Mouse (Mus musculus): Measurements from ENCODE around the gene Dnah8.

DNA sequence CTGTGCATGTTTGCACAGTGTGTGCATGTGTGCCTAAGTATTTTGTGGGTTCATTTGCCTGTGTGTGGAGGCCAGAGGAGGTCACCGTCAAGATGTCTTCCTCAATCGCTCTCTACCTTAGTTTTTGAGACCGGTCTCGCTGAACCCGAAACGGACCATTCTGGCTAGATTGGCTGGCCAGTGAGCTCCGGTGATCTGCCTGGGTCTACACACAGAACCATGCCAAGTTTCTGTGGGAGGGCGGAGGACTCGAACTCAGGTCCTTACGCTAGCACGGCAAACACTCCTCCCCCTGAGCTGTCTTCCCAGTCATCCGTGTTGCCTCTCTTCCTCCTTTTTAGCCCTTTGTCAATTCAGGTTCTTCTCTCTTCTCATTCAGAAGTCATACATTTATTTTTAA is 225.7 kb downstream of the Dnah8 start:
- no peak for TF ChIP-seq CTCF (IDR thresholded peaks at IDR 0.05 in 2 of 3, conservative IDR thresholded peaks at IDR 0.05 in 1 of 3; ENCODE audit: control insufficient read depth in 1 of 3, insufficient read depth in 1 of 3, low read depth in 2 of 3, low read length in 3 of 3, poor library complexity in 1 of 3, severe bottlenecking in 1 of 3)
- no peak for TF ChIP-seq CHD1 (IDR thresholded peaks at IDR 0.05; ENCODE audit: low read depth, low read length)
- no peak for TF ChIP-seq JUND (IDR thresholded peaks at IDR 0.05; ENCODE audit: low read depth, low read length)
- TF ChIP-seq USF2 (IDR thresholded peaks at IDR 0.05; ENCODE audit: borderline replicate concordance in 1 of 2, insufficient read depth in 1 of 2, low read depth in 1 of 2, low read length in 2 of 2) = no peak
- TF ChIP-seq ZNF384 (IDR thresholded peaks at IDR 0.05; ENCODE audit: low read depth, low read length) = no peak
- no peak for TF ChIP-seq POLR2A (IDR thresholded peaks at IDR 0.05; ENCODE audit: control insufficient read depth in 1 of 2, insufficient read depth in 1 of 2, low read depth in 1 of 2, low read length in 2 of 2, poor library complexity in 1 of 2)
- no peak for TF ChIP-seq EP300 (IDR thresholded peaks at IDR 0.05; ENCODE audit: low read depth in 1 of 2, low read length in 2 of 2)
- no peak for TF ChIP-seq CHD2 (IDR thresholded peaks at IDR 0.05; ENCODE audit: low read length)
- TF ChIP-seq MAFK (IDR thresholded peaks at IDR 0.05; ENCODE audit: borderline replicate concordance, low read depth, low read length) = no peak
- TF ChIP-seq NELFE (IDR thresholded peaks at IDR 0.05; ENCODE audit: low read depth, low read length) = no peak
- no peak for TF ChIP-seq GATA1 (IDR thresholded peaks at IDR 0.05; ENCODE audit: low read depth, low read length)
- TF ChIP-seq GABPA (IDR thresholded peaks at IDR 0.05; ENCODE audit: low read depth, low read length) = no peak
- no peak for TF ChIP-seq TBP (IDR thresholded peaks at IDR 0.05; ENCODE audit: low read depth, low read length)

Data from MEL (cell line).